Mouse (Mus musculus) spleen, embryonic (tissue): ENCODE measurements around the gene Galnt4.

ENCODE experiments used
- CTCF ChIA-PET: fragments of 350-600 bp; sonication (Branson Sonifier 250); formaldehyde crosslinking; loops from one replicate; lab custom pipeline; 2022; lab: Charles Lee

Galnt4 gene

GRCm38 (mm10) chr10:99114295-99114694, 6.3 kb downstream of the Galnt4 start:
- CTCF ChIA-PET = interaction anchor here (0.7 kb wide), 1 partner anchor 68 kb away, joined by 16 read pairs; no protein-coding TSS in a partner anchor

GRCm38 (mm10) chr10:99115471-99116236, 7.7 kb downstream of the Galnt4 start:
- CTCF ChIA-PET = no interaction called here

GRCm38 (mm10) chr10:99116237-99116632, 8.3 kb downstream of the Galnt4 start:
- CTCF ChIA-PET = no interaction called here

- CTCF ChIA-PET = no interaction called here
Measured at GRCm38 (mm10) chr10:99116650-99117615, 9.0 kb downstream of the Galnt4 start.

GRCm38 (mm10) chr10:99117876-99118275, 9.9 kb downstream of the Galnt4 start:
- CTCF ChIA-PET = no interaction called here

GRCm38 (mm10) chr10:99118697-99119096, 10.7 kb downstream of the Galnt4 start:
- CTCF ChIA-PET = no interaction called here

- CTCF ChIA-PET = interaction anchor here (0.7 kb wide), 1 partner anchor 512 kb away, joined by 4 read pairs; no protein-coding TSS in a partner anchor
Measured at GRCm38 (mm10) chr10:99119471-99119870, 11.5 kb downstream of the Galnt4 start.

- CTCF ChIA-PET = interaction anchor here (0.5 to 0.8 kb wide), 2 partner anchors 468 to 506 kb away, joined by 3 to 4 read pairs; no protein-coding TSS in a partner anchor
Measured at GRCm38 (mm10) chr10:99126225-99126624, 18.3 kb downstream of the Galnt4 start, which contains the start of gene Phxr2. Phxr2 (minus strand) TSS chr10:99126325.

GRCm38 (mm10) chr10:99126954-99127353, 19.0 kb downstream of the Galnt4 start:
- CTCF ChIA-PET = no interaction called here

- CTCF ChIA-PET = interaction anchor here (0.6 kb wide), 2 partner anchors 326 to 473 kb away, joined by 3 to 4 read pairs; no protein-coding TSS in a partner anchor
Measured at GRCm38 (mm10) chr10:99127691-99128261, 19.8 kb downstream of the Galnt4 start.

GRCm38 (mm10) chr10:99130611-99131010, 22.7 kb downstream of the Galnt4 start:
- CTCF ChIA-PET = interaction anchor here (0.7 kb wide), 1 partner anchor 24 kb away, joined by 4 read pairs; the partner anchor contains the start of gene Poc1b

- CTCF ChIA-PET = no interaction called here
Measured at GRCm38 (mm10) chr10:99131298-99131697, 23.3 kb downstream of the Galnt4 start.

- CTCF ChIA-PET = interaction anchor here (0.8 kb wide), 1 partner anchor 26 kb away, joined by 4 read pairs; no protein-coding TSS in a partner anchor
Measured at GRCm38 (mm10) chr10:99132189-99132588, 24.2 kb downstream of the Galnt4 start.

GRCm38 (mm10) chr10:99132595-99133272, 24.8 kb downstream of the Galnt4 start:
- CTCF ChIA-PET = interaction anchor here (0.8 kb wide), 1 partner anchor 27 kb away, joined by 4 read pairs; no protein-coding TSS in a partner anchor

GRCm38 (mm10) chr10:99133321-99133875, 25.4 kb downstream of the Galnt4 start:
- CTCF ChIA-PET = no interaction called here

- CTCF ChIA-PET = no interaction called here
Measured at GRCm38 (mm10) chr10:99136337-99136736, 28.4 kb downstream of the Galnt4 start.

- CTCF ChIA-PET = no interaction called here
Measured at GRCm38 (mm10) chr10:99145611-99146010, 37.7 kb downstream of the Galnt4 start.

- CTCF ChIA-PET = no interaction called here
Measured at GRCm38 (mm10) chr10:99146596-99146995, 38.6 kb downstream of the Galnt4 start.

GRCm38 (mm10) chr10:99150016-99150415, 42.1 kb downstream of the Galnt4 start:
- CTCF ChIA-PET = no interaction called here

GRCm38 (mm10) chr10:99151580-99151979, 43.6 kb downstream of the Galnt4 start:
- CTCF ChIA-PET = interaction anchor here (0.7 to 1.0 kb wide), 2 partner anchors 44 to 459 kb away, joined by 3 to 6 read pairs; partner anchors contain the start of gene Galnt4
